Mouse (Mus musculus) embryonic facial prominence, embryonic 13.5 days (tissue): ENCODE results near the gene Otud7b. TPM values are rescaled to one million over a fixed set of nuclear protein-coding genes. Genes with fewer than 3 reads are reported as not detected.
A peak's percentile ranks its signal among the peaks of the same experiment; 100 is the strongest.
"Not testable (repeated sequence)": the region's sequence is repeated elsewhere in the genome, so short reads cannot be mapped to it uniquely, and the experiment has no call there.

Experiments used
- ATAC-seq: fragments of 200-750 bp; cut with Nextera tagmentation; 2 replicates; pipeline ENCODE4 v1.8.0; 2017; ENCODE audit warnings: low read depth; ENCODE audit not compliant: insufficient number of reproducible peaks, insufficient read depth, low FRiP score, low TSS enrichment
- H3K27ac ChIP-seq: fragments of 300-500 bp; sonication (generic); 2 replicates; pipeline ENCODE4 v1.5.1; 2015; ENCODE audit warnings: moderate library complexity, mild to moderate bottlenecking, inconsistent platforms
- H3K27me3 ChIP-seq: fragments of 300-500 bp; sonication (generic); 2 replicates; pipeline ENCODE4 v1.6.1; 2015; ENCODE audit warnings: mild to moderate bottlenecking, inconsistent platforms
- H3K36me3 ChIP-seq: fragments of 300-500 bp; sonication (generic); 2 replicates; pipeline ENCODE4 v1.6.1; 2015; ENCODE audit warnings: mild to moderate bottlenecking, inconsistent platforms
- H3K4me1 ChIP-seq: fragments of 300-500 bp; sonication (generic); 2 replicates; pipeline ENCODE4 v1.6.1; 2015; ENCODE audit warnings: inconsistent platforms
- H3K4me2 ChIP-seq: fragments of 300-500 bp; sonication (generic); 2 replicates; pipeline ENCODE4 v1.6.1; 2015; ENCODE audit warnings: moderate library complexity, mild to moderate bottlenecking, inconsistent platforms
- H3K4me3 ChIP-seq: fragments of 300-500 bp; sonication (generic); 2 replicates; pipeline ENCODE4 v1.5.1; 2015; ENCODE audit warnings: mild to moderate bottlenecking, inconsistent platforms
- H3K9ac ChIP-seq: fragments of 300-500 bp; sonication (generic); 2 replicates; pipeline ENCODE4 v1.6.1; 2015; ENCODE audit warnings: mild to moderate bottlenecking, inconsistent platforms
- H3K9me3 ChIP-seq: fragments of 300-500 bp; sonication (generic); 2 replicates; pipeline ENCODE4 v1.6.1; 2016; ENCODE audit warnings: inconsistent platforms
- WGBS: fragments of 180-500 bp; shearing (Covaris S2); methylation state at CpG from one replicate; pipeline ENCODE4 v1.1.7; 2015; ENCODE audit warnings: mixed read lengths; 5-methylcytosine and 5-hydroxymethylcytosine counted together
- polyA plus RNA-seq: library from polyadenylated mRNA; unstranded; fragments of >200 nt; fragmentation: Nextera tagmentation; extraction: Ambion mirVana; gene quantifications from 2 replicates; pipeline ENCODE4 v1.2.1, GENCODE M21; 2015

The Otud7b gene
- polyA plus RNA-seq, 1 experiment from 2014 or later = 23.8 TPM

DNA sequence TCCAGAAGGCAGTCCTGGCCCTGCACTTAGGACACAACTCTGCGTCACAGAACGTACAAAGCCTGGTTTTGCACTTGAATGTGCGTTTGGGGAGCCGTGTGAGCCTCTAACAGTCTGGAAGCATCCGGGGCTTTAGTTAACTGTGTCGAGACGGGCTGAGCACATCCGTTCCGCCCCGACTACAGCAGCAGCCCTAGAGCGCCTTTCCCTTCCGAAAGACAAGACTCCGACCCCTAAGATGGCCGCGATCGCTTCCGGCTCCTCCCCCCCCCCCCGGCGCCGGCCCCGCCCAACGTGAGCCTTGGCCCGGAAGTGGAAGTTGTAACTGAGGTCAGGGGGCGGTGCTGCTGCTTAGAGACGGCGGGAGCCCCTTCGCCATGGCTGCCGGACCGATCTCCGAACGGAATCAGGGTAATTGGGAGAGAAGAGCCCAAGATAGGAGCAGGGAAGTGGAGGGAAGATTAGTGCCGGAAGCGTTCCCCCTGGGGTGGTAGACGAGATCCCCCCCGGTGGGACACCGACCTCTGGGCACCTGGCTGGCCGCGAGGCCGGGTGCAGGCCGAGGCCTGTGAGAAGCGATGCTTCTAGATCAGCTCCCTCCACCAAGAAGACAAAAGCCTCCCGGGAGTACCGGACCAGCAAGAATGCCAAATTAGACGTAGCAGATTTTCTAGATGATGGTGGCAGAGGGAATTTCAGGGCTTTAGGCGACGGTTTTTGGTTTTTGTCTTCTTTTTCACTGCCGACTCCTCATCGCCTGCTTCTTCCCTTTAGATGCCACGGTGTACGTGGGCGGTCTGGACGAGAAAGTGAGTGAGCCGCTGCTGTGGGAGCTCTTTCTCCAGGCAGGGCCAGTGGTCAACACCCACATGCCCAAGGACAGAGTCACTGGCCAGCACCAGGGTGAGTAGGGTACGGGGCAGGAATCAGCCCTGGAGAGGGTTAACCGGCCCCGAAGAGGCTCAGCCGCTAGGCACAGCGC is 68.2 kb downstream of the Otud7b start, which contains the start of gene Sf3b4:
TSS of gene Sf3b4 (plus strand) at position 136 of the 982 bp plus-strand sequence.
- peak within 1 kb of the TSS; percentile 88 for H3K9ac ChIP-seq
- H3K36me3 ChIP-seq = peaks cover 61% of the 10 kb centered on the region
- H3K27me3 ChIP-seq = no peaks in the 10 kb centered on the region
- H3K27ac ChIP-seq = peak within 1 kb of the TSS; percentile 99
- WGBS = under 1% methylated on average over 53 of the region's 58 CpGs
- H3K4me3 ChIP-seq = peak within 1 kb of the TSS; percentile 93
- no peaks in the 10 kb centered on the region for H3K9me3 ChIP-seq
- peak; percentile 89 for ATAC-seq
- peak within 1 kb of the TSS; percentile 93 for H3K4me2 ChIP-seq
- peaks cover 42% of the 10 kb centered on the region for H3K4me1 ChIP-seq

DNA sequence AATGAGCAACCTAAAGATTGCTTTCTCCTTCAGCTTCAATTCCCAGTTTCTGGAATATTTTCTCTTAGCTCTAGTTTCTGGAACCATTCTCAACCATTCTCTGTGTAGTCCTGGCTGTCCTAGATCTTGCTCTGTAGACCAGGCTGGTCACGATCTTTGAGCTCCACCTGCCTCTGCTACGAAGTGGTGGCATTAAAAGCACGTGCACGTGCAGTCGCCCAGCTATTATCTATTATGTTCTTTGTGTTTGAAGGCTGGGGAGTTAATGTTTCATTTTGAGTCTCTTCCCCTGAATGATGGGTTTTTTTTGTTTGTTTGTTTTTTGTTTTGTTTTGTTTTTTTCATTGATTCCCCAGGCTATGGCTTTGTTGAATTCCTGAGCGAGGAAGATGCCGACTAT is 68.9 kb downstream of the Otud7b start:
- H3K9ac ChIP-seq = peak overlapping the region; percentile 88
- peak overlapping the region; percentile 93 for H3K4me2 ChIP-seq
- no peaks in the 10 kb centered on the region for H3K9me3 ChIP-seq
- H3K4me1 ChIP-seq = peaks cover 42% of the 10 kb centered on the region
- H3K27ac ChIP-seq = 0 out of 2 replicates have a peak overlapping the region, but pooled peaks have one; percentile 99
- H3K27me3 ChIP-seq = no peaks in the 10 kb centered on the region
- no peak for ATAC-seq
- H3K36me3 ChIP-seq = peaks cover 61% of the 10 kb centered on the region
- peak overlapping the region; percentile 93 for H3K4me3 ChIP-seq
- 28% methylated on average over 7 of the region's 7 CpGs for WGBS

DNA sequence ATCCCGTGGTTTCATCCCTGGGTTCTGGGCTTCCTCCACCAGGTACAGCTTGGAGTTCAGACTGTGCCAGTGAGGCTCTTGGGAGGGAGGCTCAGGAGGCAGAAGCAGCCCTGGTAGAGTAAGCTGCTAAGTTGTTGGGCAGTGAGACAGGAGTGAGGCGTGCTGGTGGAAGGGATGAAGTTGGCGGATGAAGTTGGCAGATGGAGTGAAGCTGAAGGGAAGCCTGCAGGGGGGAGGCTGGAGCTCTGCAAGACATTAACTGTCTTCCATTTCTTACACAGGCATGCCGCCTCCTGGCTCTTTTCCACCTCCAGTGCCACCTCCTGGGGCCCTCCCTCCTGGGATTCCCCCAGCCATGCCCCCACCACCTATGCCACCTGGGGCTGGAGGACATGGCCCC is 69.7 kb downstream of the Otud7b start:
- not testable (repeated sequence) for H3K27me3 ChIP-seq, H3K9me3 ChIP-seq, H3K4me3 ChIP-seq, H3K27ac ChIP-seq, ATAC-seq
- Histone ChIP-seq H3K36me3 (peaks cover 62% of the 10 kb centered on the region), H3K9ac (peak overlapping the region; percentile 36; the same call in 1 of the 2 replicates), H3K4me2 (peak overlapping the region; percentile 93), H3K4me1 (peaks cover 37% of the 10 kb centered on the region)
- WGBS = 68% methylated on average over 4 of the region's 4 CpGs

DNA sequence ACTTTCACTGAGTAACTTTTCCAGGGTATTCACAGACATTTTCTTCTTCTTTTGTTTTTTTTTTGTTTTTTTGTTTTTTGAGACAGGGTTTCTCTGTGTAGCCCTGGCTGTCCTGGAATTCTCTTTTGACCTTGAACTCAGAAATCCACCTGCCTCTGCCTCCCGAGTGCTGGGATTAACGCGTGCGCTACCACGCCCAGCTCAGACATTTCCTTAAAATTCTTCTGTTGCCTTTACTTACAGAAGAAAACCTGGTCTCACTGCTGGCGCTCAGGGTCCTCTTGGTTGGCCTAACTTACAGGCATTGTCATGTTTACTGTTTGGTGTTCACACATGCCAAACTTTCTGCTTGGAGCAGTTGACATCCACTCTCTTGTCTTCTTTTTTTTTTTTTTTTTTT is 70.9 kb downstream of the Otud7b start:
- 92% methylated on average over 6 of the region's 6 CpGs for WGBS
- H3K27me3 ChIP-seq = no peaks in the 10 kb centered on the region
- H3K4me3 ChIP-seq = no peak overlapping the region
- H3K4me2 ChIP-seq = no peak overlapping the region
- no peak overlapping the region for H3K27ac ChIP-seq
- no peaks in the 10 kb centered on the region for H3K9me3 ChIP-seq
- H3K4me1 ChIP-seq = peaks cover 35% of the 10 kb centered on the region
- H3K36me3 ChIP-seq = peaks cover 52% of the 10 kb centered on the region
- H3K9ac ChIP-seq = no peak overlapping the region
- no peak for ATAC-seq

DNA sequence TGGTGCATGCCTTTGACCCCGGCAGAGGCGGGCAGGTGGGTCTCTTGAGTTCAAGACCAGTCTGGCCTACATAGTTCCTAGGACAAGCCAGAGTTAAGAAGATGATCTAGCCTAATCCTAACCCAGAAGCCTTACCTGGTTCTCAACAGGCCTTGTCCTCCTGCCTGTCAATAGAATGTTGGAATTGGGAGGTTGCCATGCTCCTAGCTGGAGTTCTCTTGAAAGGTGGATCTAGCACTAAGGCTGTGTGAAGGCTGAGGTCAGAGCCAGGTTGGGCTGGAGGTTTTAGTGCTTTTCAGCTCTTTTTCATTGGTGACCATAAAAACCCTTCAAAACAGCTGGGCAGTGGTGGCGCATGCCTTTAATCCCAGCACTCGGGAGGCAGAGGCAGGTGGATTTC is 74.1 kb downstream of the Otud7b start:
- Histone ChIP-seq H3K36me3 (peaks cover 49% of the 10 kb centered on the region), H3K27me3 (no peaks in the 10 kb centered on the region), H3K4me3 (no peak overlapping the region), H3K4me1 (peaks cover 42% of the 10 kb centered on the region), H3K9ac (no peak overlapping the region), H3K27ac (no peak overlapping the region), H3K9me3 (no peaks in the 10 kb centered on the region), H3K4me2 (no peak overlapping the region)
- no peak for ATAC-seq
- WGBS = 95% methylated on average over 4 of the region's 4 CpGs

DNA sequence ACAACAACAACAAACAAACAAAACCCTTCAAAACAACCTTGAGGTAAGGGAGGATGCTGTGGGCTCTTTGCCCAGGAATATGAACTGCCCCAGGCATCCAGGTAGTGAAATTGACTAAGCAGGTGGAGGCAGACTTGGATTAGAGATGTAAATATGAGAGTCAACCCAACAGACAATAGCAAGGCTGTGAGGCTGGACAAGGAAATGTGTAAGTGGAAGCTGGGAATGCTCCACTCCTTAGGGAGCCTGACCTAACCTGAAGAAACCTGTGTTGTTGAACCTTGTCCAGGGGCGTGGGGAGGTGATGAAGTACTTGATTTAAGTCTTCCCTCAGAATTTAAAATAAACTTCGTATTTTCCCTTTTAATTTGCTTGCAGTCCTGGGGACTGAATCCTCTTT is 74.6 kb downstream of the Otud7b start:
- ATAC-seq = no peak
- H3K27ac ChIP-seq = no peak overlapping the region
- H3K36me3 ChIP-seq = peaks cover 47% of the 10 kb centered on the region

DNA sequence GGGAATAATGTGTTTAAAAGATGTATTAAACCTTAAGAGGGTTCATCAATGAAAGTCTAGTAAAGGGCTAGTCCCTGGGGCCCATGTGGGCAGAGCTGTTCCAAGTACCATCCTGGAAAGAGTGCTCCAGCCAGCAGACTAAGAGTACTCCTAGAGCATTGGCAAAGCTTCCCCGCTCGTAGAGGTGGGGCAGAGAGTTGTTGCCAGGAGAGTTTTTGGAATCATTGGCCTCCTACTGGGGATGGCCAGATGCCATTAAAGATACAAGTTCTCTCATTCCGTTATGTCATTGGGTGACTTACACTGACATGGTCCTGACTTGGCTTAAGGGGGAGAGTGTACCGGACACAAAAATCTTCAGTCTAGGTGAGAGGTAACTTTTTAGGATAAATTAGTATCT is 75.2 kb downstream of the Otud7b start:
- H3K27me3 ChIP-seq = no peaks in the 10 kb centered on the region
- no peak overlapping the region for H3K9ac ChIP-seq
- 64% methylated on average over 4 of the region's 4 CpGs for WGBS
- no peak overlapping the region for H3K4me3 ChIP-seq
- no peak overlapping the region for H3K27ac ChIP-seq
- H3K4me2 ChIP-seq = no peak overlapping the region
- peaks cover 33% of the 10 kb centered on the region for H3K4me1 ChIP-seq
- no peak for ATAC-seq
- H3K36me3 ChIP-seq = peaks cover 41% of the 10 kb centered on the region
- H3K9me3 ChIP-seq = no peaks in the 10 kb centered on the region

More for the DNA sequence above, 74.6 kb downstream of the Otud7b start:
- Histone ChIP-seq H3K27me3 (no peaks in the 10 kb centered on the region), H3K9ac (no peak overlapping the region), H3K4me2 (no peak overlapping the region), H3K4me3 (no peak overlapping the region), H3K4me1 (peaks cover 39% of the 10 kb centered on the region), H3K9me3 (no peaks in the 10 kb centered on the region)
- 82% methylated on average over 2 of the region's 2 CpGs for WGBS

DNA sequence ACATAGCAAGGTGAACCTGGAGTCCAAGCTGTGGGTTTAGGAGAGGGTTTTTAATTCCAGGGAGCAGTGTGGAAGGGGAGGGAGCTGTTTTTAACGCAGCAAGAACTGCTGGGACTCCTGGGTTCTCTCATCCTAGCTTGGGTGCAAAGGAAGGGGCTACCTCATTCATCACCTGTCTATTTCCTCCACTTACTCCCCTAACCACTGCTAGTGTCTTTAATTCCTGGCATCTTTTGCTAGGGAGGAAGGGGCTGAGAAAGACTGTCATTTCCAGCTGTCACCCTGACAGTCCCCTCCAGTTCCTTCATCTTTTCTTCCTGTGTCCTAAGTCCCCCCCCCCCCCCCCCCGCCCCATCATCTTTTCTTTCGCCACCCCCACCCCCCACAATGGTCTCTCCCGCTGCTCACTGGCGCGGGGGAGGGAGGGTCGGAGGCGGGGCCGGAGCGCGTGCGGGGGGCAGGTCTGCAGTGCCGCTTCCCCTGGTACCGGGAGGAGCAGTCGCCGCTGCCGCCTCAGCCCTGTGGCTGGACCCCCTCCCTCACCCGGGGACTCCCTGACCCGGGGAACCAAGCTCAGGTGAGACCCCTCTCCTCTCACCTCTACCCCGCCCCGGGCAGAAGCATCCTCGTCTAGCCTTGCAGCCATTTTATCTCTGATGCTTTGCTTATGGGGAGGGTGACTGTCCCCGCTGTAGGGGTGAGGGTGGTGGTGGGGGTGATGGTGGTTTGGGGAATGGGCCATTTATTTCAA is 76.6 kb downstream of the Otud7b start, which contains the start of gene Sv2a:
TSS of gene Sv2a (plus strand) at position 425 of the 751 bp plus-strand sequence.
- 0 out of 2 replicates have a peak, but pooled peaks have one; percentile 33 for ATAC-seq
- peak within 1 kb of the TSS; percentile 62 for H3K4me3 ChIP-seq
- peak within 1 kb of the TSS; percentile 34; the same call in 1 of the 2 replicates for H3K27ac ChIP-seq
- H3K9ac ChIP-seq = peak within 1 kb of the TSS; percentile 79
- H3K4me1 ChIP-seq = peaks cover 28% of the 10 kb centered on the region
- peak within 1 kb of the TSS; percentile 81 for H3K4me2 ChIP-seq
- no peaks in the 10 kb centered on the region for H3K9me3 ChIP-seq
- H3K27me3 ChIP-seq = no peaks in the 10 kb centered on the region
- under 1% methylated on average over 17 of the region's 23 CpGs for WGBS
- peaks cover 37% of the 10 kb centered on the region for H3K36me3 ChIP-seq

DNA sequence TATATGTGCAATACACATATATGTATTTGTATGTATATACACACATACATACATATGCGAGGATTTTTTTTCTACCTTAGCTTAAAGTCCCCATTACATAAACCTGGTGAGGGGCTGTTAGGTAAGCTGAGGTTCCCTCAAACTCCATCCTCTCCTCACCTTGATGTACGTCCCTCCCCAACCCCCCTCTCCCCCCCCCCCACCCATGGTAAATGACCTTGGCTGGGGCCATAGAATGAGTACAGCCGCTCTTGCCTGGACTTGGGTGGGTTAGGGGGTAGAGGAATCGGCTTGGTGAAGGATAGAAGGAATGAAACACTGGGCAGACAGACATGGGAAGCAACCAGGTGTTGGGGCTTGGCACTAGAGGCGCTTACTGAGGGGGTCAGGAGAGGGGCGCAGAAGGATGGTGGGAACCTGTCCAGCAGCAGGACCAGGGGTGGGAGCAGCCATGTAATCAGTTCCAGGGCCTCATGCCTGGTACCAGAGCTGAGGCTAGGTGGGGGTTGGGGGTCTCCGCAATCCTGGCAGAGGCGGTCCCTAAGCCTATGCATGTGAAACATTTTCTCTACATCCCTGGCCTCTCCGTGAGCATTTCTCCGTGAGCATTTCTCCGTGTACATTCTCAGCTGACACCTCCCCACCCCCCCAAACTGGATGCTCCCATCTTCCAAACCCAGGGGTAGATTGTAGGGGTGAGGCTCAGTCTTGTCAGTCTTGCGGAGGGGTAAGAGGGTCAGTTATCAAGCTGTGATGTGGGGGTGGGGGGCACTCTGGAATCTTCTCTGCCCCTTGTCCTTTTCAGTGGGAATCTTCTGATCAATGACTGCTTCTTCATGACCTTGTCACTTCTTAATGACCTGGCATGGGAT is 77.4 kb downstream of the Otud7b start:
- no peaks in the 10 kb centered on the region for H3K27me3 ChIP-seq
- H3K36me3 ChIP-seq = peaks cover 28% of the 10 kb centered on the region
- H3K9me3 ChIP-seq = no peaks in the 10 kb centered on the region
- ATAC-seq = peak; percentile 61; the same call in 1 of the 2 replicates
- peak overlapping the region; percentile 81 for H3K4me2 ChIP-seq
- H3K27ac ChIP-seq = peak overlapping the region; percentile 34; the same call in 1 of the 2 replicates
- H3K4me1 ChIP-seq = peaks cover 28% of the 10 kb centered on the region
- WGBS = 19% methylated on average over 12 of the region's 12 CpGs
- peak overlapping the region; percentile 58 for H3K9ac ChIP-seq
- peak overlapping the region; percentile 62 for H3K4me3 ChIP-seq

DNA sequence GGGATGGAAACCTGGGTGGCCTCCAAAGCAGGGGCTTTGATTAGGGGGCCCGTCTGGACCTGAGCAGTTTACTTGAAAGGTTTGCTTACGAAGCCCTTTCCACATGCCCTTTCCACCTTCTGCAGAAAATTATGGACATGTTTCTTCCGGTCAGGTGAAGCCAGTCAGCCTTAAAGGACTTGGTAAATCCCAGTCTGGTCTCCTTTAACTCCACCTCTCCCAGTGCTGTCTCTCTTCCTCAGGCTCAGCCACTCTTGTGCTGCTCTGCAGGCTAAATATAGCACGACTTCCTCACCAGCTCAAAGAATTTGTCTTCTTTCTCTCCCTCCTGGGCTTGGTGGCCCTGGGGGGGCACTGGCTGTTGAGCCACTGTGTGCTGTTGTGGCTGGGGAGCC is 78.1 kb downstream of the Otud7b start:
- no peak for ATAC-seq
- Histone ChIP-seq H3K27me3 (no peaks in the 10 kb centered on the region), H3K4me1 (peaks cover 28% of the 10 kb centered on the region), H3K36me3 (peaks cover 28% of the 10 kb centered on the region), H3K4me3 (peak overlapping the region; percentile 62), H3K9me3 (no peaks in the 10 kb centered on the region), H3K9ac (peak overlapping the region; percentile 58), H3K27ac (0 out of 2 replicates have a peak overlapping the region, but pooled peaks have one; percentile 5), H3K4me2 (peak overlapping the region; percentile 81)
- WGBS = 20% methylated on average over 4 of the region's 4 CpGs
